Mouse (Mus musculus): ENCODE results near the gene Olfr713. TPM values are rescaled to one million over a fixed set of nuclear protein-coding genes. Genes with fewer than 3 reads are reported as not detected.

Gene Olfr713
- polyA plus RNA-seq, 1 experiment from 2014 or later = not detected

GRCm38 (mm10) chr7:107070681-107071080, 39.7 kb downstream of the Olfr713 start, which contains the start of gene Olfr714:
Gene Olfr714, plus strand, starts transcription at chr7:107070981.
- ATAC-seq = no peak
- H3K4me2 ChIP-seq (ENCODE audit: low read length) = no peak within 1 kb of the TSS
- 89% methylated on average over 2 of the region's 2 CpGs for WGBS

More at GRCm38 (mm10) chr7:107070681-107071080, 39.7 kb downstream of the Olfr713 start, which contains the start of gene Olfr714:
- Histone ChIP-seq H3K36me3 (ENCODE audit: control insufficient read depth, insufficient read depth) (no peaks in the 10 kb centered on the region), H3K9ac (replicated peaks; ENCODE audit: low read depth, low read length) (no peak within 1 kb of the TSS), H3K27ac (ENCODE audit: low read length) (no peak within 1 kb of the TSS), H3K4me1 (replicated peaks; ENCODE audit: control insufficient read depth, insufficient read depth, low read length) (no peaks in the 10 kb centered on the region), H3K9me3 (ENCODE audit: control insufficient read depth, low read length) (peaks cover 2% of the 10 kb centered on the region; the same call in 1 of the 2 replicates), H3K4me3 (replicated peaks; ENCODE audit: low read length) (no peak within 1 kb of the TSS), H3K27me3 (replicated peaks; ENCODE audit: control insufficient read depth, insufficient read depth, low read length) (no peaks in the 10 kb centered on the region)

Other genes with a start within 250 kb of the Olfr713 start
- gene Olfr699, start 238.0 kb upstream of the Olfr713 start, polyA plus RNA-seq (2015; fragmentation: Nextera tagmentation; extraction: Ambion mirVana) = not detected in 2 replicates
- gene Olfr700, start 222.3 kb upstream of the Olfr713 start, polyA plus RNA-seq (2015; fragmentation: Nextera tagmentation; extraction: Ambion mirVana) = not detected in 2 replicates
- gene Olfr701, start 217.0 kb upstream of the Olfr713 start, polyA plus RNA-seq (2015; fragmentation: Nextera tagmentation; extraction: Ambion mirVana) = not detected in 2 replicates
- not detected in 2 replicates for gene Olfr702, start 197.3 kb upstream of the Olfr713 start, polyA plus RNA-seq (2015; fragmentation: Nextera tagmentation; extraction: Ambion mirVana)
- gene Olfr703, start 187.8 kb upstream of the Olfr713 start, polyA plus RNA-seq (2015; fragmentation: Nextera tagmentation; extraction: Ambion mirVana) = not detected in 2 replicates
- not detected in 2 replicates for gene Olfr704, start 168.0 kb upstream of the Olfr713 start, polyA plus RNA-seq (2015; fragmentation: Nextera tagmentation; extraction: Ambion mirVana)
- not detected in 2 replicates for gene Olfr705, start 154.3 kb upstream of the Olfr713 start, polyA plus RNA-seq (2015; fragmentation: Nextera tagmentation; extraction: Ambion mirVana)
- gene Olfr706, start 143.0 kb upstream of the Olfr713 start, polyA plus RNA-seq (2015; fragmentation: Nextera tagmentation; extraction: Ambion mirVana) = not detected in 2 replicates
- gene Olfr707, start 129.9 kb upstream of the Olfr713 start, polyA plus RNA-seq (2015; fragmentation: Nextera tagmentation; extraction: Ambion mirVana) = not detected in 2 replicates
- not detected in 2 replicates for gene Olfr1532-ps1, start 123.2 kb upstream of the Olfr713 start, polyA plus RNA-seq (2015; fragmentation: Nextera tagmentation; extraction: Ambion mirVana)
- gene Olfr709-ps1, start 99.0 kb upstream of the Olfr713 start, polyA plus RNA-seq (2015; fragmentation: Nextera tagmentation; extraction: Ambion mirVana) = not detected in 2 replicates
- not detected in 2 replicates for gene Olfr710, start 82.9 kb upstream of the Olfr713 start, polyA plus RNA-seq (2015; fragmentation: Nextera tagmentation; extraction: Ambion mirVana)
- gene Olfr6, start 67.2 kb upstream of the Olfr713 start, polyA plus RNA-seq (2015; fragmentation: Nextera tagmentation; extraction: Ambion mirVana) = not detected in 2 replicates
- gene Olfr711, start 55.7 kb upstream of the Olfr713 start, polyA plus RNA-seq (2015; fragmentation: Nextera tagmentation; extraction: Ambion mirVana) = not detected in 2 replicates
- not detected in 2 replicates for gene Olfr2, start 25.1 kb upstream of the Olfr713 start, polyA plus RNA-seq (2015; fragmentation: Nextera tagmentation; extraction: Ambion mirVana)
- gene Olfr714, start 39.8 kb downstream of the Olfr713 start, polyA plus RNA-seq (2015; fragmentation: Nextera tagmentation; extraction: Ambion mirVana) = not detected in 2 replicates
- not detected in 2 replicates for gene Olfr17, start 62.0 kb downstream of the Olfr713 start, polyA plus RNA-seq (2015; fragmentation: Nextera tagmentation; extraction: Ambion mirVana)
- not detected in 2 replicates for gene Olfr715b, start 79.2 kb downstream of the Olfr713 start, polyA plus RNA-seq (2015; fragmentation: Nextera tagmentation; extraction: Ambion mirVana)
- not detected in 2 replicates for gene Olfr715, start 99.9 kb downstream of the Olfr713 start, polyA plus RNA-seq (2015; fragmentation: Nextera tagmentation; extraction: Ambion mirVana)
- gene Olfr716, start 107.2 kb downstream of the Olfr713 start, polyA plus RNA-seq (2015; fragmentation: Nextera tagmentation; extraction: Ambion mirVana) = not detected in 2 replicates
- gene Nlrp14, start 135.8 kb downstream of the Olfr713 start, polyA plus RNA-seq (2015; fragmentation: Nextera tagmentation; extraction: Ambion mirVana) = not detected in 2 replicates
- not detected in 2 replicates for gene Rbmxl2, start 178.3 kb downstream of the Olfr713 start, polyA plus RNA-seq (2015; fragmentation: Nextera tagmentation; extraction: Ambion mirVana)

Measured in forebrain, embryonic 16.5 days (tissue).